Mouse (Mus musculus) brain, embryonic 14.5 days (tissue): ENCODE measurements at regions not wholly inside any gene's neighbourhood (a gene's known extent, or its start where the extent isn't known, plus 50 kb on each side); places are given as distances from the start of the nearest gene placed in this dataset.

ENCODE experiments used
- CTCF ChIP-seq: fragments of 200-500 bp; IDR thresholded peaks from 2 replicates; pipeline ENCODE4 v1.5.1; 2012; ENCODE audit warnings: inconsistent platforms, mild to moderate bottlenecking, moderate library complexity, borderline replicate concordance; ENCODE audit not compliant: insufficient read depth, insufficient read length; ENCODE audit errors: extremely low read depth
- POLR2A ChIP-seq: fragments of 200-500 bp; IDR thresholded peaks from 2 replicates; pipeline ENCODE4 v1.6.1; 2012; ENCODE audit warnings: mild to moderate bottlenecking, inconsistent platforms, borderline replicate concordance; ENCODE audit not compliant: poor library complexity, insufficient read depth, insufficient read length, severe bottlenecking; ENCODE audit errors: extremely low read depth

DNA sequence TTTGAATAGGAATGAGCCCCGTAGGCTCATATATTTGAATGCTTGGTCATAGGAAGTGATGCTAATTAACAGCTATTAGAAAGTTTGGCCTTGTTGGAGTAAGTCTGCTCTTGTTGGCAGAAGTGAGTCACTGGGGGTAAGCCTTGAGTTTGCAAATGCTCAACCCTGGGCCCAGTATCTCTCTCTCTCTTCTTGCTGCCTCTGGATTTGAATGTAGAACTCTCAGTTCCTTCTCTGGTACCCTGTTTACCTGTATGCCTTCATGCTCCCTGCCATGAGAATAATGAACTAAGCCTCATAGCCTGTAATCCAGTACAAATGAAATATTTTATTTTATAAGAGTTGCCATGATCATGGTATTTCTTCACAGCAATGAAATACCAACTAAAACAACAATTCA, 308.4 kb upstream of the Tbl1xr1 start:
- no peak for TF ChIP-seq POLR2A
- no peak for TF ChIP-seq CTCF
